Mouse (Mus musculus) embryo, embryonic 9.5 days (tissue): ENCODE measurements around the gene Gria4.
A peak's percentile ranks its signal among the peaks of the same experiment; 100 is the strongest.
"Not testable (repeated sequence)": the region's sequence is repeated elsewhere in the genome, so short reads cannot be mapped to it uniquely, and the experiment has no call there.

Experiments used
- DNase-seq: peaks from one replicate; pipeline ENCODE4 v3.0.0-alpha.2; 2017; ENCODE audit errors: extremely low spot score

Gria4 gene

DNA sequence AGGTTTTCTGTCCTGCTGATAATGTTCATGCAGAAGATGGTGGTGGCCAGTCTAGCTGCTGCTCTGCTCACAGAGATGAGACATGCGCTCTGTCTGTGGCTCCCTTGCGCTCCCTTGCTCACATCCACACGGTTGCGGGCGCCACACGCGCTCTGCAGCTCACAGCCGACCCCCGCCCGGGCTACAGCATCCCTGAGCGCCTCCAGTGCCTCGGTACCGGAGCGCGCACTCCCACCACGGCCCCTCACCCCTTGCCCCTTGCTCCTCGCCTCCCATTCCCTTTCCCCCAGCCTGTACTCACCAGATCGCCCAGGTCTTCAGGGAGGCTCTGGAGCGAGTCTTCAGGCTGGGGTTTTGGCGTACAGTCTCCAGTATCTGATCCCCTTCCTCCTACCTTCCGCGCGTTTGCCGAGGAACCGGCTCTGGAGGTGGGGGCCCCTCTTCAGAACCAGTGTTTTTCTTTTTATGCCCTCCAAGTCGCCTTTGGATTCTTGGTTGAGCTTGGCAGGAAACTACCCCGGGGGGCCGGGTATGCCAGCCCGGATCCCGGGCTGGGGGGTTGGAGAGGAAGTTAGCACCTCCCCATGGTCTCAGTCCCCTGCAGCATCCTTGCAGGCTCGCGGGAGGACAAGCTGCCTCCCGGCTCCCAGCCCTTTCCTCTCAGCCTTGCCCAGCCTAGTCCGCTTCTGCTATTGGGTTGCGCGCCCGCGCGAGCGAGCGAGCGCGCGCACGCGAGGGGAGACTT is at the start of gene Gria4:
Gene Gria4 (minus strand): TSS at position 691 of the 745 bp plus-strand sequence.
- peak; percentile 80 for DNase-seq

DNA sequence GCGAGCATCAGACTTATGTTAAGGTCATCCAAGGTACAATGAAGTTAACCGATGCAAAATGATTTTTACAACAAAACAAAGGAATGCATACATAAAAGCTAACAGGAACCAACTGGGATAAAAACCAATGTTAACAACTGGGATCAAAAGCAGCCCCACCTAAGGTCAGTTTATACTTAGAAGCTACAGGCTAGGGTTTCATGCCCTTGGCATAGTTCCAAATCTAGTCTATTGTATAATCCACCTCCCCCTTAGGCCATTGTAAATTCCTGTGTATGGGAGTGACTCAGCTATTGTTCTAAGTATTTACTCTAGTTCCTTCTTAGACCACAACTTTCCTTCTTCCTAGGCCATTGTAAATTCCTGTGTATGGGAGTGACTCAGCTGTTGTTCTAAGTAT is 14.9 kb upstream of the Gria4 start:
- DNase-seq: not testable (repeated sequence)

DNA sequence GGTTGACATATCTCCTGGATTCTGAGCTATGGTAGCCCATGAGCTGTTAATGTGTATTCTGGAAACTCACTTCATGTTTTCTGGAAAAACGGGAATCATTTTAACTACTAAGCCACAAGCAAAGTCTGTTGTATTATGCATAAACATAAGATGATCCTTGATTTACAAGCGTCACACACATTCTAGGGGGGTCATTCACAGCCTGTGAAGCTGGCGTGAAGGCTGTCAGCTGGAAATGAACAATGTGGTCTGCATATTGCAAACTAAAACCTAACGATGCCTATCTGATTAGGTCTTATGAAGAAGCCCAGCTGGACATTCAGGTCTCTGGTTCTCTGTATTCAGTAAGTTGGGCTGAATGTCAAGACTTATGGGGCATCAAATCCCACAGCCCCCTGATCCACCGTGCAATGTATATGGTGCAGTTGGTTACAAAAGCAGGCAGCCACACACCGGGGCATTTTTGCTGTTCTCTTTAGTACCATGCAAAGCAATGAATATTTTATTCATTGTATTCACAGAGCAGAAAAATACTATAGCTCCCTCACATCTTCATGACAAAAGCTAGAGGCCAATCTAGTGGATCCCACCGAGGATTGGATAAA is 7.2 kb upstream of the Gria4 start:
- no peak for DNase-seq

DNA sequence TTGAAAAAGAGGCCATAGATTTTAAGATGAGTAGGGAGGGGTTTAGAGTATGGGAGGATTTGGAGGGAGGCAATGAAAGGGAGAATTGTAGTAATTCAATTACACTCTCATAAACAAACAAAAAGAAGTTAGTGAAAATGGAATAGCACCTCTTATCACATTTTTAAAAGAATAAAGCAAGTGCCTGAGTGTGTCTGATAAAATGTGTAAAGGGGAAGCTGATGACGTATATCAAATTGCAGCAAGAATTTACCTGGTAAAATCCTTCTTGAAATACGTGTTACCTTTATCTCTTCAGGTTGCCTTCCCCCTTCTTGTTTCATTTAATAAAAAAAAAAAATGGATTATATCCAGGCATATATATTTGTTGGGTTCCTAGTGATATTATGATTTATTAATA is 1.4 kb upstream of the Gria4 start:
- no peak for DNase-seq

DNA sequence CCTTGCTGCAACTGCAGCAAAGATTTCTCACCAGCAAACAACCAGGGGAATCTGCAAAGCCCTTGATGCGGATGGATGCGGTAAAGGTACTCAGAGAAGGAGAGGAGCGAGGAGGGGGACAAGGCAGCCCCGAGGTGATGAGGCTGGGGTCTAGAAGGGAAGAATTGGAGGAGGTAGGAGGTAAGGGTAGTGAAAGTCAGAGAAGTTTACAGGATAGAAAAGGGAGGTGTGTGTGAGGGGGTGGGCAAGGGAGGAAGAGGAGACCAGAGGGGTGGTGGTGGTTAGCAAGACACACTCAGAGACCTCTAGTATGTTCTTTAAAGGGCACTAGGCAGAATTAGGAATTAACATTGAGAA is 233 bp upstream of the Gria4 start:
- no peak for DNase-seq

DNA sequence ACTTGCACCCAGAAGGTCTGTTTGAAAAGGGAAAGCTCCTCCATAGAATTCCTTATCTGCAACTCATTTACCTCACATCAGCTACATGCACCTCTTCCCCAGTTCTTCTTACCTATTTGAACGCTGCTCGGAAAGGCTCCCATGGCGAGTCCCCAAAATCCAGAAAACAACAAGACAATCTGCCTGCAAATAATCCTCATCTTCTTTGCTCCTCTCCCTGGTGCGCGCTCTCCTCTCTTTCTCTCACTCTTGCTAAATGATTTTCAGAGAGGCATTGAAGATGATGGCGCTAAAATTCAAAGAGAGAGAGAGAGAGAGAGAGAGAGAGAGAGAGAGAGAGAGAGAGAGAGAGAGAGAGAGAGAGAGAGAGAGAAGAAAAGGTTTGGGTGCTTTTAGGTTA is 959 bp downstream of the Gria4 start:
- peak; percentile 14 for DNase-seq

DNA sequence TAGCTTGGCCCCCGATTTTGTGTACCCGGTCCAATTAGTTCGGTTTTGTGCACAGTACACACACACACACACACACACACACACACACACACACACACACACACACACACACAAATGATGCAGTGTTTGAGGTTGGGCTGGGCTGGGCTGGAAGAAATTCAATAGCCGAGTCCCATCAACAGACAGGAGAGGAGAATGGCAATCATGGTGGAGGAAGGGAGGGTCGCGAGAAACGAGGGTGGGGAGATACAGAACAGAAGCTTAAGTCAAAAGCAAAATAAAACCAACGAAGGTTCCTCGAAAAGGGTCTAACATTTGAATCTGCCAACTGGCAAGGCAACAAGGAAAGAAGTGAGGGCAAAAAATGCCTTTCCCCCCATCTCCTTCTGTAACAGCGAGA is 1.6 kb downstream of the Gria4 start:
- peak; percentile 5 for DNase-seq

DNA sequence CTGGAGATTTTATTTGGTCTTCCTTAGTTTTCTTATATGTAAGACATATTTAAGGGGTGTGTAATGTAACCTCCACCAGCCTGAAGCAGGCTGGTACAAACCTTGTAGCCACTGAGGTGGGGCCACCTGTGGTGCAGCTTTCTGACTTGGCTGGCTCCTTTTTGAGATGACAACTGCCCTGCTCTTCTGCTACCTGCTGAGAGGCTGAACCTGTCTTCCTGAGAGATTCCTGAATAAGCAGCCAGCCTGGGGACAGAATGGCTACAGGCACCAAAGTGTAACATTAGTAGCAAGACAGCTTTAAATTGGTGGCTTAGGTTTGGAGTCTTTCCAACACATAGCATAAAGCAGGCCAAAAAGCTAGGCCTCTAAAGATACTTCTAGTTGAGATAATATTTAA is 46.6 kb downstream of the Gria4 start:
- not testable (repeated sequence) for DNase-seq

DNA sequence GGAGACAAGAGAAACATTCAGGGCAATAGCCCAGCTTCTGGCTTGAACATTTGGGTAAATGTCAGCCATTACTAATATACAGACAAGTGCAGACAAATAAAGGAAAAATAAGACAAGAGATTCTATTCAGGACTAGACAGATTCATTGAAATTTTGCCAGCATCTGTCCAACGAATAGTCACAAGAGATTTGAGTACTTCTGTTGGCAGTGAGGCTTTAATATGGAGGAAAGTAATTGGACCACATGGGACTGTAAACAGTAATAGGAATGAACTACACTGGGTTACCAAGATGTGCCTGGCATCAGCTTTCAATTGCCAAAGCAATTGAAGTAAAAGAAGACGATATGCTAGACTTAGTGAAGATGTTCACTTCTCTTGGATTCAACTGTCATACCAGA is 81.9 kb downstream of the Gria4 start:
- no peak for DNase-seq

DNA sequence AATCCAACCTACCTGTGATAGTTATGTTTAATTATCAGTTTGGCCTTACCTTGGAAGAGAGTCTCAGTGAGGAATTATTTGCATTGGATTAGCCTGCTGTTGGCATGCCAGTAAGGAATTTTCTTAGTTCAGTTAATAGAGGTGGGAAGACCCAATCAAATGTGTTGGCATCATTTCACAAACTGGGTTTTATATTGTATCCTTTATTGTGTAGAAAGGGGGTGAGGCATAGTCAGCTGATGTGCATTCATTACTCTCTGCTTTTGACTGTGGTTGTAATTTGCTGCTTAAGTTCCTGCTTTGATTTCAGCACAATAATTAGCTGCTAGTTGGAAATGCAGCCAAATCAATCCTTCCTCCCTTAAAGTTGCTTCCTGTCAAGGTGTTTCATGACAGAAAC is 83.7 kb downstream of the Gria4 start:
- DNase-seq: no peak

DNA sequence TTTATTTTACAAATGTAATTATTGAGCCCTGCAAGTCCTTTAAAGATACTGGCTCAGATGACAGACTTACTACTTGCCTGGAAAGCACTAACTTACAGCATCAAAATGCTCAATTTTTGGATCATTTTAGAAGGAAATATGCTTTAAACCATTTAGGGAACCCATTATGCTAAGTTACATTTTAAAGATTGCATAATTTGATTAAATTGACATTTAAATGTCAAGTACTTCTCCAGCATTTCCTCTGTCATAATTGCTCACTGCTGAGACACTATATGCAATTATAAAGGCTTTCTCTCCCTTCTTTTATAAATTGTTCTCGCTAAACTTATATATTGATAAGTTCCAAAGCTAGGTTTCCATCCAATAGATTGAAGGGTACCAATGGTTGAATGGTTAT is 108.9 kb downstream of the Gria4 start:
- DNase-seq: no peak

DNA sequence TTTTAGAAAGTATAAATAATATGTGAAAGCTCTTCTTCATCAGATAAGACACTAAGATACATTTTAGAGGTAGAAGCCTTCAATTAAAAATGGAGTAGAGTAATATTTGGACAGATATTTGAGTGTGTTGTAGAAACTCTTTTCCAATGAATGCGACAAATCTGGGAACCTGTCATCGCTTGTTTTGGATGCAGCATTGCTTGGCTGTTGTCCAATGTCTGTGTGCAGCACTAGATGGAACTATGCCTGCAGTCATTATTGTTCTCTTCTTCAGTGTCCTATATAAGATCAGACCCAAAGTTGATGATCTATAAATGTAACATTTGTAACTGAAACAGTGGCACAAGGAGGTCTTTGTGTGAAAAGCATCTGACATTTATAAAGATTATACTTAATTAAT is 115.8 kb downstream of the Gria4 start:
- no peak for DNase-seq

DNA sequence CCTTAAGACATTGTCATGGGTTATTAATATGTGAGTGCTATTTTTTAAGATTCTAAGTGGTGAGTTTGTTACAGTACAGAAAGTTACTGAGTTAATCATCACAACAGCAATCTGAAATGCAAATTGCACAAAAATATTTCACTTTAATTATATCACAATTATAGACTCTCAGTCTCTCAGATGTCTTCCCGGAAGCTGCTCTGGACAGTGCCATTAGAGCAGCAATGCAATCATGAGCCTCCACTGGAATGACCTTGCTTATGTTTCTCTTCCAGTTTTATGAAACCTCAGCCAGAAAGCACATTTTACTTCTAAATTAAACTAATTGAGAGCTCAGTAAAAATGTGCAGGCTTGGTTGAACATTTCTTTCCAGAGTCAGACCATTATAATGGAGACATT is 116.9 kb downstream of the Gria4 start:
- DNase-seq: no peak

DNA sequence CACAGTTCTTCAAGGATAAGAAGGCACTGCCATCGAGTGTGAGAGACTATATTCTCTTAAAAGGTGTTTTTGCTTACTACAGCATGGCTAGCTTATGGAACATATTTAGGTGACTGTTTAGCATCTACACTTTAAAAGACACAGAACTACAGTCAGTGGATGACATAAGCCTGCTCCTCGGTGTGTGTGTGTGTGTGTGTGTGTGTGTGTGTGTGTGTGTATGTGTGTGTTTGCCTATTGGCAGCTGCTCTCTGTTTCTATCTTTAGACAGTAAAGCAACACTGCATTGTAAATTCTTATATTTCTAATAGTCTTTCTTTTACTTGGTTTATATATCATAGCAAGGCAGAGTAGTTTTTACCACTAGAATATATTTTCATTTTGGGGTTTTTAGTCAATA is 130.3 kb downstream of the Gria4 start:
- no peak for DNase-seq

DNA sequence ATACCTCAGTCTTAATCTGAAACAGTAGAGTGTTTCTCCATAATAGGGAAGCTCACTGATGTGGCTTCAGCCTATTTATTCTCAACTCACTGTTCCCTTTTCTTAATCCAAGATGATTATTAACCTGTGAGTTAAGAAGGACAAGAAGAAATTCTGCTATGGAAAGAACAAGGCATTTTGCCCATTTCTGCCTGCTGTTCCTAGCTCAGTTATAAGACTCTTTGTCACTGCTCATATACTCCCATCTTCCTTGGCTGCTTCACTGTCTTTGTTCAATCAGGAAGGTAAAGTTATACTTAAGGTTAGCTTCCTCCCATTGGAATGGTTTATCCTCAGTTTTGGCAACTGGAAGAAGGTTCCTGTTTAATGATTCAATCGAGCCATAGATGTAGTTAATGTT is 133.6 kb downstream of the Gria4 start:
- no peak for DNase-seq

DNA sequence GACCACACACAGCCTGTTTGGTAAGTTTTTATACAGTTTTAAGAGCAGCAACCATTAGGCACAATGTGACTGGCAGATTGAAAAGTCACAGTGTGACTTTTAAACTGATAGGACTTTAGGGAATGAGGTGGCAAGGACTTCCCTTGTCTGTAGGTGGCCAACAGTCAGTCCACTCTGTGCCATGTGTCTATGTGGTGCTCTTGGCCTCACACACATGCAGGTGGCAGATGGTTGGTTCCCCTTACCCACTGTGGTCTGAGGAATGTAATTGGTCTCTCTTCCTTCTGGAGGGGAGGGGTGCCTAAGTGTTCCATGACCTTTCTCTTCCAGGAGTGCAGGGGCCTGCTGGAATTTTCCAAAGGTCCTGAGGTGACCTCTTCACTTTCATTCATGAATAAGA is 137.1 kb downstream of the Gria4 start:
- DNase-seq: no peak

DNA sequence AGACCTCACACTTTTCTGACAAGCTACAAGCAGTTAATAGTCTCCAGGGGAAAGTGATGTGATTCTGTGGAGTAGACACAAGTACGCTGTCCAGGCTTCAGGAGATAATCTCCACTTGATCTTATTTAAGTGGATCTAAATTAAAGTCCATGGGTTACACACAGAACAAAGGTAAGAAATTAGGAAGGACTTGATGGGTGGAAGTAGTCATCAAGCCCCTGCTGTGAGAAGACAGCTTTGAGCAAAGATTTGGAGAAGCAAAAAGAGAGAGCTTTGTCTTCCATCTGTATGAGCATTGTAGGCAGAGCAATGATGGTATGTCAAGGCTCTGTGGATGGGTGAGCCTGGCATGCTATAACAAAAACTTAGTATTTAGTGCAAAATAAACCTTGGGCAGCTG is 141.7 kb downstream of the Gria4 start:
- DNase-seq: no peak

DNA sequence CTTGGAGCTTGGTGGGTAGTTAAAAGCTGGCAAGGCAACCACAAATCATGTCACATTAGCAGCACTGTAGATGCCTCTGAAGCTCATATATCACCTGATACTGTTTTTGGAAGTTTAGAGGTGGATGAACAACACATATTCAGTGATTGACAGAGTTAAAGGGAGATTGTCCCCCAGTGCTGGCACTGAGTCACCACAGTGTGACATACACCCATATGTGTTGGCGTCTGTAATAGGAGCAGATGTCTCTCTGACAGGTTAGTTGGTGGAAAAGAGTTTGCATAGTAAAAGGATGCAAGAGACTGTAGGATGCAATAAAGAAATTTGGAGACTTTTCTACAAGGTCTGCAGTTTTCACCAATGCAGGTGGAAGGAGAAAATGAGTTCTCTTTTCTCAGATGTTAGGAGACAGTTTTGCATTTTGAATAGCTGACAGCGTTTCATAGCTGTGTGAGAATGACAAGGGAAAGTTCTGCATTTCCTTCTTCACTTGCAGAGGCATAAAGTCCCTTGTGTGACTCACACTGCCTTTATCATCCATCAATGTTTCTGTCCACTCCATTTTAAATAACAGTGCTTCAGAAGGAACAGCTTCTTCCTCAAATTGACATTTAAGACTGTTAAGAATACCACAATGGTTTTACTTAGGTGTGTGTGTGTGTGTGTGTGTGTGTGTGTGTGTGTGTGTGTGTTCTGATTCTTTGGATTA is 156.7 kb downstream of the Gria4 start:
- DNase-seq: no peak

DNA sequence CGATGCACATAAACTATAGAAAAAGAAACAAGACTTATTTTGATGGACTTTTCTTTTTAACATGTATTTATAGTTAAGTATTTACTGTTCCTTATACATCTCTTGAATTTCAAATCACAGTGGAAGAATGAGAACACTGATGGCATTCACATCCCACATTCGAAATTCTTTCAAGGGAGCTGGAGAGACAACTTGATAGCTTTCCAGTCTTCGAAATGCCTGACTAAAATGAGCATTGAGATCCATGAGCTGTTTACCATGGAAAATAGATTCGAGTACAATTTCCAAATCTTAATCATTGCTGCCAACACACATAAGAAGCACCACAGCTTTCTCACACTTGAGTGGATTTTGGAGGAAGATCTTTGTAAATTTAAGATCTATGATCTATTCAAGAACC is 164.1 kb downstream of the Gria4 start:
- no peak for DNase-seq

DNA sequence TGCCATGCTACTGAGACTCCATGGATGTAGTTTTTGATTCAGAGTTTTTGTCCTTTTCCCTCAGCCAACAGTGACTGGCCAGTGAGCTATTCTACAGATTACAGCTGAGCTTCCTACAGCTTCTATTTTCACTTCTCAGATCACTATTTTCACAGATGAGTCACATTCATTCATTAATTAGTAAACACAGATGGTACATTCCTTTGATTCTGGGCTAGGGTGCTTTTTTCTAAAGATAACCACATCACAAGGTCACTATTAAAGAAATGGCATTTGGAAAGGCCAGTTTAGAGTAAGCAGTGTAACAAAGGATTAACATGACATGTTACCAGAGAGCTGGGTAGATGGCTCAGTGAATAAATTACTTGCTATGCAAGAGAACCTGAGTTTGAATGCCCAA is 180.7 kb downstream of the Gria4 start:
- no peak for DNase-seq

DNA sequence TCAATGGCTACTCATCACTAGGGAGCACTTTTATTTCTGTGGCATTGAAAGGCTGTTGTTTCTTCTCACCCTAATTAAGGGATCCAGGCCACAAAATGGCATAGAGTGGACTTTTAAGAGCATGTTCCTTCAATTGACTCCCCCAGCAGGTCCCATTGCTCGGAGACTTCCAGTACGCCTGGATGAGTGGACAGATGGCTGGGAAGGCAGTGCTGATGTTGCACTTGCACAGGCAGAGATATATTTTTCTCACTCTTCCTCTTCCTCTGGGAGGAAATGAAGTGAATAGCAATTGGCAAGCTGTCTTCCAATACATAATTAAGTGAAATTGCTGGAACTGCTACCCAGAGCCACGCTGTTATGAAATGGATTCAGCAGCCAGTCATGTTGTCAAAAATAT is 190.7 kb downstream of the Gria4 start:
- DNase-seq: no peak

DNA sequence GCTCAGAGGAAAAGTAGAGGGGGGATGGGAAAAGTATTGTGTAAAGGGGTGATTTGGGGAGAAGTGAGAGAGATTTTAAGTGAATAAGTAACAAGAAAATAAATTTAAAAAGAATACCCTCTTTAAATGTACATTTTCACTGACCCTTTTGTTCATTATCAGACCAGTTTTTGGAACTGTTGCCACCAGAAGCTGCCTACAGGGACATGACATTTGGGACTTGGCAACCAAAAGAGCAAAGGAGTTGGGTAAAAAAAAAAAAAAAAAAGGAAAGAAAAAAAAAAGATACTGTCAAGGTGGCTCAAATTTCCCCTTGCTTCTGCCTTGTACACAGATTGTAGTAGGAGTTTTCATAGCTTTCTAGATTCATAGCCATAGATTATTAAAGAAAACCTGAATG is 191.8 kb downstream of the Gria4 start:
- DNase-seq: no peak

DNA sequence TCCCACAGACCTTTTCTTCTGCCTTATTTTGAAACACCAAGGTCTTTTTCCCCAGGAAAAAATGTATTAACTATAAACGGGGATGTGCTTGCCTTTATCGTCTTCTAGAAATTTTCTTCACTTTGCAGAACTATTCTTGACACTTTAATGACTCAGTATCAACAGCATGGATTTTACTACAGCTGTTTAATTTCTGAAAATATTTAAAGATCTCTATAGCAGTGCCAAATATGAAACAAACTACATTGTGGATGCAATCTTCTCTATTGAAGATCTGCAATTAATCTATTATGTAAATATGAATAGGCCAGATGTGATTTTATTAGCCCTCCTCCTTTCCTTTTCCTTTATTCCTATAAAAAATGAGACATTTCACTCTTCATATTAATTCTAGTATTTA is 194.2 kb downstream of the Gria4 start:
- DNase-seq: no peak
